Mouse (Mus musculus): Measurements from ENCODE around the gene Actr3b. TPM values are rescaled to one million over a fixed set of nuclear protein-coding genes. Genes with fewer than 3 reads are reported as not detected.
"Not testable (repeated sequence)": the region's sequence is repeated elsewhere in the genome, so short reads cannot be mapped to it uniquely, and the experiment has no call there.

The Actr3b gene
- polyA plus RNA-seq, 1 experiment from 2014 or later: 19.9 TPM

GRCm38 (mm10) chr5:25870632-25871031 lies 110.8 kb downstream of the Actr3b start:
- Histone ChIP-seq H3K9me3 (no peaks in the 10 kb centered on the region), H3K4me2 (no peak overlapping the region), H3K27ac (no peak overlapping the region), H3K4me3 (no peak overlapping the region), H3K27me3 (no peaks in the 10 kb centered on the region), H3K36me3 (no peaks in the 10 kb centered on the region), H3K9ac (no peak overlapping the region), H3K4me1 (replicated peaks) (peaks cover 15% of the 10 kb centered on the region)
- ATAC-seq (ENCODE audit: low FRiP score): no peak
- 59% methylated on average over 3 of the region's 3 CpGs for WGBS

- H3K4me2 ChIP-seq: no peak overlapping the region
- H3K27ac ChIP-seq: no peak overlapping the region
- peaks cover 15% of the 10 kb centered on the region for H3K4me1 ChIP-seq (replicated peaks)
- no peak overlapping the region for H3K4me3 ChIP-seq
- H3K9ac ChIP-seq: no peak overlapping the region
- no peaks in the 10 kb centered on the region for H3K36me3 ChIP-seq
- no peaks in the 10 kb centered on the region for H3K27me3 ChIP-seq
- no peaks in the 10 kb centered on the region for H3K9me3 ChIP-seq
- WGBS: 75% methylated on average over 12 of the region's 12 CpGs
- ATAC-seq (ENCODE audit: low FRiP score): 0 out of 2 replicates have a peak, but pooled peaks have one; percentile 46
These were observed 111.7 kb downstream of the Actr3b start for GRCm38 (mm10) chr5:25871342-25872023.

- Histone ChIP-seq H3K27ac (no peak overlapping the region), H3K4me1 (replicated peaks) (peaks cover 15% of the 10 kb centered on the region), H3K4me2 (no peak overlapping the region), H3K27me3 (no peaks in the 10 kb centered on the region), H3K4me3 (no peak overlapping the region), H3K9me3 (no peaks in the 10 kb centered on the region), H3K9ac (no peak overlapping the region), H3K36me3 (no peaks in the 10 kb centered on the region)
- WGBS: 73% methylated on average over 2 of the region's 2 CpGs
- ATAC-seq (ENCODE audit: low FRiP score): no peak
These were observed 113.2 kb downstream of the Actr3b start for GRCm38 (mm10) chr5:25873046-25873445.

GRCm38 (mm10) chr5:25875927-25876326 lies 116.1 kb downstream of the Actr3b start:
- not testable (repeated sequence) for H3K4me2 ChIP-seq; H3K9ac ChIP-seq; H3K4me3 ChIP-seq; H3K9me3 ChIP-seq; ATAC-seq (ENCODE audit: low FRiP score); H3K27ac ChIP-seq; H3K4me1 ChIP-seq (replicated peaks); H3K36me3 ChIP-seq; H3K27me3 ChIP-seq

GRCm38 (mm10) chr5:25877281-25877680 lies 117.5 kb downstream of the Actr3b start:
- Histone ChIP-seq H3K9me3 (no peaks in the 10 kb centered on the region), H3K4me3 (no peak overlapping the region), H3K27me3 (no peaks in the 10 kb centered on the region), H3K27ac (no peak overlapping the region), H3K4me2 (no peak overlapping the region), H3K4me1 (replicated peaks) (no peaks in the 10 kb centered on the region), H3K9ac (no peak overlapping the region), H3K36me3 (no peaks in the 10 kb centered on the region)
- WGBS: 88% methylated on average over 5 of the region's 5 CpGs
- ATAC-seq (ENCODE audit: low FRiP score): no peak

- ATAC-seq (ENCODE audit: low FRiP score): no peak
- H3K27ac ChIP-seq: no peak overlapping the region
- no peak overlapping the region for H3K4me2 ChIP-seq
- H3K4me3 ChIP-seq: no peak overlapping the region
- H3K27me3 ChIP-seq: no peaks in the 10 kb centered on the region
- 83% methylated on average over 3 of the region's 3 CpGs for WGBS
- no peaks in the 10 kb centered on the region for H3K4me1 ChIP-seq (replicated peaks)
- no peaks in the 10 kb centered on the region for H3K36me3 ChIP-seq
- H3K9me3 ChIP-seq: no peaks in the 10 kb centered on the region
- no peak overlapping the region for H3K9ac ChIP-seq
These were observed 118.2 kb downstream of the Actr3b start for GRCm38 (mm10) chr5:25877996-25878395.

- peaks cover 13% of the 10 kb centered on the region for H3K9me3 ChIP-seq
- peaks cover 10% of the 10 kb centered on the region for H3K4me1 ChIP-seq (replicated peaks)
- no peak overlapping the region for H3K9ac ChIP-seq
- no peaks in the 10 kb centered on the region for H3K27me3 ChIP-seq
- 72% methylated on average over 3 of the region's 3 CpGs for WGBS
- H3K4me2 ChIP-seq: no peak overlapping the region
- no peak overlapping the region for H3K27ac ChIP-seq
- no peak for ATAC-seq (ENCODE audit: low FRiP score)
- no peaks in the 10 kb centered on the region for H3K36me3 ChIP-seq
- no peak overlapping the region for H3K4me3 ChIP-seq
These were observed 126.9 kb downstream of the Actr3b start for GRCm38 (mm10) chr5:25886708-25887107.

- no peak overlapping the region for H3K4me3 ChIP-seq
- peaks cover 10% of the 10 kb centered on the region for H3K9me3 ChIP-seq
- H3K4me1 ChIP-seq (replicated peaks): peaks cover 10% of the 10 kb centered on the region
- H3K36me3 ChIP-seq: no peaks in the 10 kb centered on the region
- no peak for ATAC-seq (ENCODE audit: low FRiP score)
- H3K27ac ChIP-seq: no peak overlapping the region
- H3K27me3 ChIP-seq: no peaks in the 10 kb centered on the region
- 47% methylated on average over 3 of the region's 3 CpGs for WGBS
- H3K4me2 ChIP-seq: no peak overlapping the region
- no peak overlapping the region for H3K9ac ChIP-seq
These were observed 130.1 kb downstream of the Actr3b start for GRCm38 (mm10) chr5:25889746-25890382.

- no peaks in the 10 kb centered on the region for H3K27me3 ChIP-seq
- H3K4me1 ChIP-seq (replicated peaks): peaks cover 10% of the 10 kb centered on the region
- no peak overlapping the region for H3K4me2 ChIP-seq
- no peak overlapping the region for H3K4me3 ChIP-seq
- WGBS: 90% methylated on average over 1 of the region's 1 CpGs
- no peaks in the 10 kb centered on the region for H3K9me3 ChIP-seq
- no peak for ATAC-seq (ENCODE audit: low FRiP score)
- no peak overlapping the region for H3K27ac ChIP-seq
- H3K9ac ChIP-seq: no peak overlapping the region
- no peaks in the 10 kb centered on the region for H3K36me3 ChIP-seq
These were observed 131.5 kb downstream of the Actr3b start for GRCm38 (mm10) chr5:25891321-25891720.

Other genes with a start within 250 kb of the Actr3b start
- 0.13 TPM in 2 replicates for gene Cct8l1, start 243.9 kb upstream of the Actr3b start, polyA plus RNA-seq (2015; fragmentation: Nextera tagmentation; extraction: Ambion mirVana)
- gene Xrcc2, start 54.2 kb upstream of the Actr3b start, polyA plus RNA-seq (2015; fragmentation: Nextera tagmentation; extraction: Ambion mirVana): 3.5 and 5.0 TPM in 2 replicates
- 0.17 TPM in 1 of 2 replicates, not detected in the other for gene Gm21663, start 182.4 kb downstream of the Actr3b start, polyA plus RNA-seq (2015; fragmentation: Nextera tagmentation; extraction: Ambion mirVana)
- gene Gm21671, start 194.4 kb downstream of the Actr3b start, polyA plus RNA-seq (2015; fragmentation: Nextera tagmentation; extraction: Ambion mirVana): 0.12 TPM in 2 replicates
- 0.16 TPM in 1 of 2 replicates, not detected in the other for gene Gm21680, start 212.7 kb downstream of the Actr3b start, polyA plus RNA-seq (2015; fragmentation: Nextera tagmentation; extraction: Ambion mirVana)
- 0.12 and 0.13 TPM in 2 replicates for gene Gm21698, start 228.7 kb downstream of the Actr3b start, polyA plus RNA-seq (2015; fragmentation: Nextera tagmentation; extraction: Ambion mirVana)
- gene Gm1979, start 244.8 kb downstream of the Actr3b start, polyA plus RNA-seq (2015; fragmentation: Nextera tagmentation; extraction: Ambion mirVana): 0.13 and 0.18 TPM in 2 replicates

Measured in hindbrain, embryonic 13.5 days (tissue).